Mouse (Mus musculus) left cerebral cortex, postnatal 10 days (tissue): ENCODE results near the gene Gm904. TPM values are rescaled to one million over a fixed set of nuclear protein-coding genes. Genes with fewer than 3 reads are reported as not detected.
"Not testable (repeated sequence)": the region's sequence is repeated elsewhere in the genome, so short reads cannot be mapped to it uniquely, and the experiment has no call there.

Source experiments
- DNase-seq, 2 experiments: peaks; one replicate each; pipeline ENCODE4 v3.0.0; 2021 to 2022; ENCODE audit warnings: low spot score in 2 of 2, mixed read lengths in 1 of 2; ENCODE audit errors: extremely low spot score in 1 of 2
- intact Hi-C: fragments of 180-260 bp; cut with DNase I; formaldehyde crosslinking; loops from one replicate; pipeline ENCODE4 v1.15.1; 2025
- microRNA-seq: library from miRNA; unstranded; fragments of <30 nt; microRNA quantifications from one replicate; pipeline ENCODE4 v1.2.0, GENCODE M21; 2022
- total RNA-seq, 2 experiments: library from RNA; stranded (reverse); gene quantifications; 2 replicates each; pipeline ENCODE4 v1.2.3; 2021

Gm904 gene
- total RNA-seq = not detected

DNA sequence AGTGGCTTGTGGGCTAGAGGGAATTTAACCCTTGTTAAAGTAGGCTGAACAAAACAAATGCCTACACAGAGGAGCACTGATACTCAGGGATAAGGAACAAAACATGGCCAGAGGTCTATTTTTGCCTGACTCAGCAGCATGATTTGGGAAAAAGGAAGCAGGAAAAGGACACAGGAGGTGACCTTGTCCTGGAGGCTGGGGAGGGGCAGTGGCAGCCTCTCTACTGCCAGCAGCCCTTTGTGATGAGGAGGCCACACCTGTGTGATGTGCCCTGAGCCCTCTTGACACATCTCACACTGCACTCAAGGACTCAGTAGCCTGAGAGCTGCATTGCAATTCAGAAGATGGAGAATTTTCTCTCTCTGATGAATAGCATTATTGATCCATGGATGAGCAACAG, at the start of gene Gm904:
Gene Gm904 (plus strand): TSS at position 301 of the 400 bp plus-strand sequence.
- DNase-seq, intact Hi-C loops: not testable (repeated sequence)

DNA sequence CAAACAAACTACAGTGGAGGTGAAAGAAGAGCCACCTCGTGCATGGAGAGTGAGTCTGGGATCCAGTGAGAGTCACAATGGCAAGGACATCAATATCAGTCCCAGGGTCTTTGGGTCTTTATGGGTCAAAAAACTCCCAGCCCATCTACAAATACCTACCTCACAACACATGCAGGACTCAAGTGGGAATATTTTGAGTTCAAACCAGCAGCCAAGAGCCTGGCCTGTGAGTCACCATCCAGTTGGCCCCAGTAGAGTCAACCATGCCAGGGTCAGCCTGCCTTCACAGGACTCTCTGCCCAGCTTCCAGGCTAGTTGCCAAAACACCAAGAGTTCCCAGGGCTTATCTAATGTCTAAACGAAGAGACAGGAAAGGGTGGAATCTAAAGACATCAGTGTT, 5.7 kb downstream of the Gm904 start:
- intact Hi-C loops, DNase-seq: not testable (repeated sequence)

Small RNA genes lying within 50 kb of the gene (microRNA-seq; reads per million reads assigned to microRNA genes)
- gene Gm23952 (not detected), gene Mir683-2 (not detected)

Other genes with a start within 250 kb of the Gm904 start
- gene Fbxw17, start 225.4 kb upstream of the Gm904 start, total RNA-seq = 10 to 100 TPM; 24.8 to 25.5 TPM
- gene Gm47429, start 199.3 kb upstream of the Gm904 start, total RNA-seq = not detected
- gene Nutm2, start 175.9 kb upstream of the Gm904 start, total RNA-seq = not detected
- gene Gm8765, start 55.1 kb downstream of the Gm904 start, total RNA-seq = not detected